Mouse (Mus musculus): ENCODE results near the gene Pkdrej.

DNA sequence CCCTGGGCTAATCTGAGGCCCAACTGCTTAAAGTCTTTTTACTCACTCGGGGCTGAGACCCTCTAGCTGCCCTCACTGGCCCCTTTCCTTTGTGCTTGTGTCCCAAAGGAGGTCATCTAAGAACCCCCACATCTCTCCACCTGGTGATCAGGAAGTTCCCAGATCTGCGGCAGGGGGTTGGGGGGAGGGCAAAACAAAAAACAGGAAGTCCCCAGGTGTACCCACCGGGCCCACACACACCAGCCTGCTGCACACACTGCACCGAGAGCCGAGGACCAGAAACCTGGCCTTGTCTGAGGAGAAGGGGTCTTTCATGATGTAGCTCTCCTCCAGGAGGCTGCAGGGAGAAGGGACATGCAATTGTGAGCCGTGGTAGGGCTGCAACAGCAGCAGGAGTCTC, 13.5 kb downstream of the Pkdrej start:
- TF ChIP-seq CTCF (IDR thresholded peaks at IDR 0.05; ENCODE audit: borderline replicate concordance, insufficient read depth, low read length) = no peak
- no peak for TF ChIP-seq POLR2A (IDR thresholded peaks at IDR 0.05; ENCODE audit: low read depth, low read length)
